Mouse (Mus musculus) bone marrow macrophage, adult 2 months (primary cell): ENCODE measurements around the gene Olfr686. TPM values are rescaled to one million over a fixed set of nuclear protein-coding genes. Genes with fewer than 3 reads are reported as not detected.

Experiments
- H3K27ac ChIP-seq: 2 replicates; pipeline ENCODE4 v1.5.1; 2012; ENCODE audit warnings: low read depth, low read length; ENCODE audit not compliant: insufficient read depth
- H3K4me1 ChIP-seq: 2 replicates; pipeline ENCODE4 v1.6.1; 2012; ENCODE audit warnings: low read length; ENCODE audit not compliant: control insufficient read depth, insufficient read depth
- H3K4me3 ChIP-seq: 2 replicates; pipeline ENCODE4 v1.5.1; 2012; ENCODE audit warnings: mild to moderate bottlenecking, low read length, moderate library complexity; ENCODE audit not compliant: insufficient read depth
- CTCF ChIP-seq: IDR thresholded peaks from 2 replicates; pipeline ENCODE4 v1.5.1; 2012; ENCODE audit warnings: low read depth, mild to moderate bottlenecking, low read length, moderate library complexity
- POLR2A ChIP-seq: IDR thresholded peaks from 2 replicates; pipeline ENCODE4 v1.6.1; 2012; ENCODE audit warnings: mild to moderate bottlenecking, low read depth, low read length, borderline replicate concordance
- polyA plus RNA-seq: library from polyadenylated mRNA; stranded (reverse); fragments of >200 nt; gene quantifications from 2 replicates; pipeline ENCODE4 v1.2.4, GENCODE M21; 2012; ENCODE audit not compliant: missing spikeins, insufficient read depth, insufficient read length

Olfr686 gene
- not detected in 2 replicates for polyA plus RNA-seq

- TF ChIP-seq POLR2A (no peak), CTCF (no peak)
- Histone ChIP-seq H3K27ac (no peak within 1 kb of the TSS), H3K4me3 (no peak within 1 kb of the TSS), H3K4me1 (no peaks in the 10 kb centered on the region)
These were observed at the start of gene Olfr686 for GRCm38 (mm10) chr7:105207385-105207784. Gene Olfr686, minus strand, starts transcription at chr7:105207485.

GRCm38 (mm10) chr7:105256656-105257055 is 49.4 kb upstream of the Olfr686 start:
- no peaks in the 10 kb centered on the region for H3K4me1 ChIP-seq
- no peak overlapping the region for H3K4me3 ChIP-seq
- no peak overlapping the region for H3K27ac ChIP-seq
- TF ChIP-seq CTCF, result peak; percentile 45
- no peak for TF ChIP-seq POLR2A

DNA sequence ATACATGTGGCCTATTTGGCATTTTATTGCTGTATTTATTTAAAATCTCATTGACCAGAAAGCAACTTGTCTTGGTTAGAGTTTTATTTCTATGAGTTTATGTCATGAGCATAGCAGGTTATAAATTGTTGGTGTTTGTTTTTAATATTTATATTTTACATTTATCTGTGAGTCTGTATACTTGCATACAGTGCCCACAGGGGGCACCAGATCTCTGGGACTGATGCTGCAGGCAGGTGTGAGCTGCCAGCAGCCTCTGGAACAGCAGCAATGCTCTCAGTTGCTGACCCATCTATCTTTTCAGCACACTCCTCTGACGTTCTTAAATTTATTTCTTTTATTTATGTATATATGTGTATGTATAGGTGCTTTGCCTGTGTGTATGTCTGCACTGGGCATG is 40.9 kb upstream of the Olfr686 start:
- Histone ChIP-seq H3K4me1 (no peaks in the 10 kb centered on the region), H3K4me3 (no peak overlapping the region), H3K27ac (no peak overlapping the region)
- TF ChIP-seq POLR2A, result no peak
- TF ChIP-seq CTCF, result no peak

DNA sequence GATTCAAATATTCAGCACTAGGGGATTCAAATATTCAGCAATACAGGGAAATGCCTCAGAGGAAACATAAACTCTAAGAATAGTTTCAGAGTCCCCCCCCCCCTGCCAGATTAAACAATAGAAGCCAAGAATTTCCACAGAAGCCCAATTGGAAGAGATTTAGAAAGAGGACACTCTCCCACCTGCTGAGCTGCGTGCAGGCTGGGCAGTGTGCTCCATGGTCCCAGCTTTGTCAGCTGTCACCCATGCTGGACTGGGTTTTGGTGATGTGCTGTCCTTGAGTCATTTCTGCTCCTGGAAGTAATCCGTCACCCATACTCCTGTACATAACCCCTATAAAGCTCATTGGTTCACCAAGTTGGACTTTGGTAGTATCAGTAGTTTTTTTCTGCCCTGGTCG is 40.4 kb upstream of the Olfr686 start:
- Histone ChIP-seq H3K4me3 (no peak overlapping the region), H3K27ac (no peak overlapping the region), H3K4me1 (no peaks in the 10 kb centered on the region)
- TF ChIP-seq POLR2A (no peak), CTCF (no peak)

GRCm38 (mm10) chr7:105229386-105229785 is 22.1 kb upstream of the Olfr686 start:
- no peaks in the 10 kb centered on the region for H3K4me1 ChIP-seq
- H3K4me3 ChIP-seq, result no peak overlapping the region
- H3K27ac ChIP-seq, result no peak overlapping the region
- TF ChIP-seq CTCF, result no peak
- no peak for TF ChIP-seq POLR2A

DNA sequence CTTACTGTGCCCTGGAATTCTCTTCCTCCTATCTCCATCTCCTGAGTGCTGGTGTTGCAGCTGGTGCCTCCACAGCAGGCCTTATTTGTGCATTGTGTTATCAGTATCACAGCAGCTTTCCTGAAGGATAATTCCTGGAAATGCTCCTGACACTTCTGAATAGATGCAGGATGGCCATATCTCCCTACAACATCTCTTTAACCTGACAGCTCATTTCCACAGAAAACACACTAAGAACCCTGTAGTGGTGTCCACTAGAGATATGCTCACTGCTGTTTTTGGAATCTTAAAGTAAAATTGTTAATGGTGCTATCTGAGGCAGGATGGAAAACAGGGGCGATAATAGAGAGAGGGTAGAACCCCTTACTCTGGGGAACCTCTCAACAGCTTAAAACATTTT is 20.9 kb upstream of the Olfr686 start:
- no peak overlapping the region for H3K4me3 ChIP-seq
- TF ChIP-seq CTCF (no peak), POLR2A (no peak)
- H3K4me1 ChIP-seq, result no peaks in the 10 kb centered on the region
- no peak overlapping the region for H3K27ac ChIP-seq

DNA sequence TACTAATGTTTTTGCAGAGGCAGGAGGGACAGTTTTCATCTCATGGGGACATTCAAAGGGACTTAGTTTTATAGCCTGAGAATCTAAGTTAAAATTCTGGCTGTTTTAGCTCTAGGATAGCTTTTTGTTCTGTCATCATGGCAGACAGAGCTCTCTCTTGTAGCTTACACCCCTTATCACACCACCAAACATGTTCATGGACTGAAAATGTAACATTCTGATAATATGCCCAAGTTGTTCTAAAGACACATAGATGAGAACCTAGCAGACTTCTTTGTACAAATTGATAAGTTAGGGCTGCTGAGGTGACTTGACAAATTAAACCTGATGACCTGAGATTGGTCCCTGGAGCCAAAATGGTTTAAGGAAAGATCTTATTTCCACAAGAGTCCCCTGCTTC is 19.4 kb upstream of the Olfr686 start:
- Histone ChIP-seq H3K4me1 (no peaks in the 10 kb centered on the region), H3K27ac (no peak overlapping the region), H3K4me3 (no peak overlapping the region)
- TF ChIP-seq POLR2A (no peak), CTCF (no peak)

DNA sequence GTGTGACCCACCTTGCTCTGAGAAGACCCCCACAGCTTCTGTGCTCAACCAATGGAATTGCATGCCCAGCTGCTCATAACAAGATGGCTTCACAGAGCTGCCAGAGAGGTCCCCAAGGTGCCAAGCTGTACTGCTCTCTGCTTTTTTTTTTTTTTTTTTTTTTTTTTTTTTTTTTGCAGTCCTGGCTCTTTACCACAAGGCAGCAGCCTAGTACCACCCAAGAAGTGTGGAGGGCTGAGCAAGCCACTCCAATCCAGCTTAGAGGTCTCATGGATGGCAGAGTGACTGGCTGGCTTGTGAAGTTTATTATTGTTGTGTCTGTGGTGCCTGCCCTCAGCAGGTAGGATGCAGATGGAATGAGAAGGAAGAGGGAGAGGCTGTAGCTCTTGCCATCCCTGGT is 18.8 kb upstream of the Olfr686 start:
- H3K4me1 ChIP-seq, result no peaks in the 10 kb centered on the region
- no peak overlapping the region for H3K27ac ChIP-seq
- no peak overlapping the region for H3K4me3 ChIP-seq
- no peak for TF ChIP-seq CTCF
- TF ChIP-seq POLR2A, result no peak

GRCm38 (mm10) chr7:105218281-105218680 is 11.0 kb upstream of the Olfr686 start:
- Histone ChIP-seq H3K4me3 (no peak overlapping the region), H3K27ac (no peak overlapping the region), H3K4me1 (no peaks in the 10 kb centered on the region)
- no peak for TF ChIP-seq CTCF
- no peak for TF ChIP-seq POLR2A

- TF ChIP-seq POLR2A (no peak), CTCF (no peak)
- H3K4me3 ChIP-seq, result no peak overlapping the region
- H3K4me1 ChIP-seq, result no peaks in the 10 kb centered on the region
- H3K27ac ChIP-seq, result no peak overlapping the region
These were observed 7.5 kb upstream of the Olfr686 start for GRCm38 (mm10) chr7:105214761-105215160.

- Histone ChIP-seq H3K27ac (no peak within 1 kb of the TSS), H3K4me3 (no peak within 1 kb of the TSS), H3K4me1 (no peaks in the 10 kb centered on the region)
- no peak for TF ChIP-seq CTCF
- no peak for TF ChIP-seq POLR2A
These were observed 21.4 kb downstream of the Olfr686 start, which contains the start of gene Olfr685 for GRCm38 (mm10) chr7:105185912-105186311. Gene Olfr685, minus strand, starts transcription at chr7:105186012.
